Mouse (Mus musculus) liver, embryonic 13.5 days (tissue): ENCODE results near the gene Zfand5. TPM values are rescaled to one million over a fixed set of nuclear protein-coding genes. Genes with fewer than 3 reads are reported as not detected.

Experiments used
- ATAC-seq: fragments of 200-750 bp; cut with Nextera tagmentation; 2 replicates; pipeline ENCODE4 v1.8.0; 2017; ENCODE audit warnings: low read depth, mild to moderate bottlenecking, moderate number of reproducible peaks, moderate library complexity
- DNase-seq: peaks from one replicate; pipeline ENCODE4 v3.0.0; 2022
- H3K27ac ChIP-seq: fragments of 300-500 bp; sonication (generic); 2 replicates; pipeline ENCODE4 v1.5.1; 2015; ENCODE audit warnings: moderate library complexity, mild to moderate bottlenecking, inconsistent platforms
- H3K27me3 ChIP-seq: fragments of 300-500 bp; sonication (generic); 2 replicates; pipeline ENCODE4 v1.6.1; 2015; ENCODE audit warnings: mild to moderate bottlenecking, inconsistent platforms
- H3K36me3 ChIP-seq: fragments of 300-500 bp; sonication (generic); 2 replicates; pipeline ENCODE4 v1.6.1; 2015; ENCODE audit warnings: mild to moderate bottlenecking, inconsistent platforms
- H3K4me1 ChIP-seq: fragments of 300-500 bp; sonication (generic); replicated peaks from 2 replicates; pipeline ENCODE4 v1.6.1; 2015; ENCODE audit warnings: inconsistent platforms
- H3K4me2 ChIP-seq: fragments of 300-500 bp; sonication (generic); 2 replicates; pipeline ENCODE4 v1.6.1; 2015; ENCODE audit warnings: inconsistent platforms, mild to moderate bottlenecking, moderate library complexity
- H3K4me3 ChIP-seq: fragments of 300-500 bp; sonication (generic); replicated peaks from 2 replicates; pipeline ENCODE4 v1.5.1; 2015; ENCODE audit warnings: mild to moderate bottlenecking, inconsistent platforms
- H3K9ac ChIP-seq: fragments of 300-500 bp; sonication (generic); 2 replicates; pipeline ENCODE4 v1.6.1; 2015; ENCODE audit warnings: mild to moderate bottlenecking, inconsistent platforms
- H3K9me3 ChIP-seq: fragments of 300-500 bp; sonication (generic); replicated peaks from 2 replicates; pipeline ENCODE4 v1.6.1; 2016; ENCODE audit warnings: inconsistent platforms
- WGBS: fragments of 180-500 bp; shearing (Covaris S2); methylation state at CpG from one replicate; pipeline ENCODE4 v1.1.7; 2015; ENCODE audit not compliant: insufficient replicate concordance; 5-methylcytosine and 5-hydroxymethylcytosine counted together
- polyA plus RNA-seq: library from polyadenylated mRNA; unstranded; fragments of >200 nt; fragmentation: Nextera tagmentation; extraction: Ambion mirVana; gene quantifications from 2 replicates; pipeline ENCODE4 v1.2.1, GENCODE M21; 2015

The Zfand5 gene
- polyA plus RNA-seq, 1 experiment from 2014 or later = 36.8 TPM

DNA sequence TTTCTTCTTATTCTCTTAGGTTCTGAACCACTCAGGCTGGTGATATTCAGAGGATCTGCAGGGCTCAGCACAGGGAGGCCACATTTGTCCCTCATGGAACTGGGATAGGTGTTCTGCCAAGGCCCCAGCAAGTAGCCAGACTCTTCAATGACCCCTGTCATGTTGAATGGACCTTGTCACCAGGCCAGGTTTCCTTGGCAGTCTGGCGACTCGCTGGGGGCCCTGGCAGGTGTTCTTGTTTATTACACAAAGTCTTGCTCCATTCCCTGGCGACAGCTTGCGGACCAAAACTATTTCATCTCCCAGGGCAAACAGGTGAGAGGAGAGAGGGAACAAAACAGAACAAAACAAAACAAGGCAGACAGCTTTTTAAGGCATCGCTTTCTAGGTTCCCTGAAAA is 57.7 kb downstream of the Zfand5 start:
- H3K36me3 ChIP-seq = no peaks in the 10 kb centered on the region
- H3K4me1 ChIP-seq = no peaks in the 10 kb centered on the region
- H3K27ac ChIP-seq = no peak overlapping the region
- H3K27me3 ChIP-seq = no peaks in the 10 kb centered on the region
- 59% methylated on average over 5 of the region's 5 CpGs for WGBS
- H3K4me2 ChIP-seq = no peak overlapping the region
- ATAC-seq = no peak
- no peak overlapping the region for H3K9ac ChIP-seq
- no peak for DNase-seq
- no peak overlapping the region for H3K4me3 ChIP-seq
- no peaks in the 10 kb centered on the region for H3K9me3 ChIP-seq

DNA sequence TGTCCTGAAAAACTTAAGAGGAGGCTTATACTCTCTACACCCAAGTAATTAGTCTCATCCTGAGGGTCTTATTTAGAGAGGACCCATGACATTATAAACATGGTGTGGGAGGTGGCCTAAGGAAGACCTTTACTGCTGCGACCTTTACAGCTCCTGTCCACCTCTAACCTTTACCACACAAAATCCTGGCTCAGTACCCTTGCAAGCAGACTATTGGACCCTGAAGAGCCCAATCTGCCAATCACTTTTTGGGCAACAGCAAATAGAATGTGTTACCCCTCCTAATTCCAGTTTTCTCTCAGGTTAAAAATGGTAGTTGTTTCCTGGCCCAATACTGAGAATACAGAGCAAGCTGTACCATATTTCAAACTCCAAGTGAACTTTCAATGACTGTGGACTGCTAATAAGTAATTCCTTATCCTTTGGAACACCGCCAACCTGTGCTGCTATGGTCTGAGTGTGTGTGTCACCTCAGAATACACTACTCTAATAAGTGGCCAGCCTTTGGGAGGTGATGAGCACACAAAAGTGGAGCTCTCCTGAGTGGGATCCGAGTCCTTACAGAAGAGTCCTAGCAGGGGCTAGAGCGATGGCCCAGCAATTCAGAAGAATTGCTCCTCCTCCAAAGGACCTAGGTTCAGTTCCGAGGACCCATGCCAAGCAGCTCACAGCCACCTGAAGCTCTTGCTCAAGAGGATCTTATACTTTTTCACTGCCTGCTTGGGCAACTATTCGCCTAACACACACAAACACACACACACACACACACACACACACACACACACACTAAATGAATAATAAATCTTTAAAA is 58.4 kb downstream of the Zfand5 start:
- Histone ChIP-seq H3K4me3 (no peak overlapping the region), H3K36me3 (no peaks in the 10 kb centered on the region), H3K27ac (no peak overlapping the region), H3K9me3 (no peaks in the 10 kb centered on the region), H3K4me2 (no peak overlapping the region), H3K27me3 (no peaks in the 10 kb centered on the region), H3K4me1 (no peaks in the 10 kb centered on the region), H3K9ac (no peak overlapping the region)
- DNase-seq (no peak), ATAC-seq (no peak)
- 57% methylated on average over 6 of the region's 6 CpGs for WGBS

DNA sequence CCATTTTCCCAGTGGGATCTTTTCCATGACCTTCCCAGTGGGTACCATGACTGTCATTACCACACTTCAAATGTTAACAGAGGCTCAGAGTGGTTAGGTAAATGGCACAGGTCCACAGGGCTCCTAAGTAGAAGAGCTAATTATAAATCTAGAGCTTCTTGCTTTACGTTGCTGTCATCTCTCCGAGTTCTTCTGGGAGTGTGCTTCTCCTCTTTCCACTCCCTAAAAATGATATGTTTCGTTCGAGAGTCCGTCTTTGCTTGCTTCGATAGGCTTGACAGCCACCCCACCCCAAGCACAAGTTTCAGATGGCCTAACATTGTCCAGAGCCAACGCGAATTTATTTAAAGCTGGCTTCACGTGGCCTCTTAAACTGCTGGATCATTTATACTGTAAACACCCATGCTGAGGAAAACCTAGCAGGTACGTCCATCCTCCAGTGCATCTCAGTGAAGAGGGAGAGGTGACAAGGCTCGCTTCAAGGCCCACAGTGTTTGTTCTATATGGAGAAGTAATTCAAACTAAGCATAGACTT is 59.6 kb downstream of the Zfand5 start:
- no peak for ATAC-seq
- Histone ChIP-seq H3K27ac (no peak overlapping the region), H3K4me3 (no peak overlapping the region), H3K4me2 (no peak overlapping the region), H3K9ac (no peak overlapping the region), H3K27me3 (no peaks in the 10 kb centered on the region), H3K4me1 (no peaks in the 10 kb centered on the region), H3K9me3 (no peaks in the 10 kb centered on the region), H3K36me3 (no peaks in the 10 kb centered on the region)
- DNase-seq = no peak
- WGBS = 70% methylated on average over 11 of the region's 11 CpGs

Other genes with a start within 250 kb of the Zfand5 start
- 0.50 TPM in 2 replicates for gene Gda, start 201.2 kb downstream of the Zfand5 start, polyA plus RNA-seq